Mouse (Mus musculus): ENCODE data around the gene Bicc1.
"Not testable (repeated sequence)": the region's sequence is repeated elsewhere in the genome, so short reads cannot be mapped to it uniquely, and the experiment has no call there.

Bicc1 gene

GRCm38 (mm10) chr10:70948276-70948675 lies 211.2 kb downstream of the Bicc1 start:
- peak in 1 of 2 experiments; percentile 35 for DNase-seq (ENCODE audit: low spot score in 2 of 2)

GRCm38 (mm10) chr10:70946121-70946520 lies 213.4 kb downstream of the Bicc1 start:
- DNase-seq (ENCODE audit: low spot score in 2 of 2), result not testable (repeated sequence)

- DNase-seq (ENCODE audit: low spot score in 2 of 2), result no peak
Measured at GRCm38 (mm10) chr10:70945076-70945475, 214.4 kb downstream of the Bicc1 start.

- no peak for DNase-seq (ENCODE audit: low spot score in 2 of 2)
Measured at GRCm38 (mm10) chr10:70941623-70942022, 217.9 kb downstream of the Bicc1 start.

GRCm38 (mm10) chr10:70939751-70940150 lies 219.7 kb downstream of the Bicc1 start:
- no peak for DNase-seq (ENCODE audit: low spot score in 2 of 2)

GRCm38 (mm10) chr10:70937450-70937849 lies 222.1 kb downstream of the Bicc1 start:
- no peak for DNase-seq (ENCODE audit: low spot score in 2 of 2)

- DNase-seq (ENCODE audit: low spot score in 2 of 2), result no peak
Measured at GRCm38 (mm10) chr10:70936008-70936407, 223.5 kb downstream of the Bicc1 start.

- DNase-seq (ENCODE audit: low spot score in 2 of 2), result no peak
Measured at GRCm38 (mm10) chr10:70926126-70926525, 233.4 kb downstream of the Bicc1 start.

GRCm38 (mm10) chr10:70924348-70924747 lies 235.2 kb downstream of the Bicc1 start:
- DNase-seq (ENCODE audit: low spot score in 2 of 2), result no peak

- no peak for DNase-seq (ENCODE audit: low spot score in 2 of 2)
Measured at GRCm38 (mm10) chr10:70923936-70924335, 235.6 kb downstream of the Bicc1 start.

- DNase-seq (ENCODE audit: low spot score in 2 of 2), result no peak
Measured at GRCm38 (mm10) chr10:70921481-70921880, 238.0 kb downstream of the Bicc1 start.

- no peak for DNase-seq (ENCODE audit: low spot score in 2 of 2)
Measured at GRCm38 (mm10) chr10:70919851-70920250, 239.6 kb downstream of the Bicc1 start.

GRCm38 (mm10) chr10:70919031-70919663 lies 240.4 kb downstream of the Bicc1 start:
- peak in 1 of 2 experiments; percentile 24 for DNase-seq (ENCODE audit: low spot score in 2 of 2)

- DNase-seq (ENCODE audit: low spot score in 2 of 2), result no peak
Measured at GRCm38 (mm10) chr10:70916697-70917096, 242.8 kb downstream of the Bicc1 start.

- no peak for DNase-seq (ENCODE audit: low spot score in 2 of 2)
Measured at GRCm38 (mm10) chr10:70915096-70915495, 244.4 kb downstream of the Bicc1 start.

GRCm38 (mm10) chr10:70903936-70904335 lies 255.6 kb downstream of the Bicc1 start:
- no peak for DNase-seq (ENCODE audit: low spot score in 2 of 2)

GRCm38 (mm10) chr10:70902751-70903485 lies 256.6 kb downstream of the Bicc1 start:
- no peak for DNase-seq (ENCODE audit: low spot score in 2 of 2)

- DNase-seq (ENCODE audit: low spot score in 2 of 2), result peak; percentile 26 to 50
Measured at GRCm38 (mm10) chr10:70901193-70901875, 258.2 kb downstream of the Bicc1 start.

- DNase-seq (ENCODE audit: low spot score in 2 of 2), result no peak
Measured at GRCm38 (mm10) chr10:70895891-70896290, 263.6 kb downstream of the Bicc1 start.

- no peak for DNase-seq (ENCODE audit: low spot score in 2 of 2)
Measured at GRCm38 (mm10) chr10:70878046-70878445, 281.5 kb downstream of the Bicc1 start.

GRCm38 (mm10) chr10:70877631-70878030 lies 281.9 kb downstream of the Bicc1 start:
- no peak for DNase-seq (ENCODE audit: low spot score in 2 of 2)

GRCm38 (mm10) chr10:70876522-70876921 lies 283.0 kb downstream of the Bicc1 start:
- no peak for DNase-seq (ENCODE audit: low spot score in 2 of 2)

GRCm38 (mm10) chr10:70876119-70876518 lies 283.4 kb downstream of the Bicc1 start:
- no peak for DNase-seq (ENCODE audit: low spot score in 2 of 2)

All from left cerebral cortex, adult 9 months (tissue).